In the genomic region with DNA sequence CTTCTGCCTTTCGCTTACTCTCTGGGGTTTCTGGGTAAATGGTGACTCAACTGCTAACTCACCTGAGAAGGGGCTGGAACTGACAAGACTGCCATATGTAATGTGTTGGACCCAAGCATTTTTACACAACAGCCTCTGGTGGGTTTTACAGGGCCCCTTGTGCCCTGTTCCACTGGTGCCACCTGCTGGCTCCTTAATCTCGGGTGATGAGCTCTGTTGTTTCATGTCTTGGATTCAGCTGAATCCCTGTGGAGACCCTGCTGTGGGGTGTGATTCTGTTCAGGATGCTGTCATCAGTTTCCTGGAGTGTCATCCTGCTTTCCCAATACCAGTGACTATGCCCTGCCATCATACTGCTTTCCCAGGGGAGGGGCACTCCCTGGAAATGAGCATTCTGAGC, we compare ENCODE assay signal across 8 mouse cellular contexts. TPM values are rescaled to one million over a fixed set of nuclear protein-coding genes. Genes with fewer than 3 reads are reported as not detected.
DNase-seq lines count a peak whose midpoint lies in the region; ATAC-seq lines count a peak whose summit lies in the region.
"Had no signal": no experiment of that assay in that cellular context is flagged by ENCODE, and none has a peak within 500 bp of the region (broad histone marks: within the 10 kb centered on the region; RNA-seq: fewer than 3 reads in every experiment).

No protein-coding gene starts in this region.

- no peaks in the 10 kb centered on the region for H3K36me3 ChIP-seq in kidney, embryonic 16.5 days (ENCODE audit: insufficient read depth, low read length)

- no peak overlapping the region for H3K4me3 ChIP-seq in kidney, embryonic 16.5 days (ENCODE audit: low read length)

- 51% methylated on average over 2 of the region's 2 CpGs for WGBS in kidney, embryonic 16.5 days

- H3K27ac ChIP-seq in kidney, embryonic 16.5 days (ENCODE audit: low read length), result no peak overlapping the region

- no peaks in the 10 kb centered on the region for H3K4me1 ChIP-seq in kidney, embryonic 16.5 days (ENCODE audit: insufficient read depth, low read length)

- no peak overlapping the region for H3K9ac ChIP-seq in kidney, embryonic 16.5 days (replicated peaks; ENCODE audit: low read length)

- peak; percentile 14 for DNase-seq in kidney, adult 18-20 months
- peak; percentile 13 for DNase-seq in urinary bladder, postnatal 14 days (ENCODE audit: low spot score)
- no peak for DNase-seq in urinary bladder, adult 18-20 months (ENCODE audit: low spot score in 2 of 2)
- peak; percentile 24 for DNase-seq in embryo, embryonic 11 days
- DNase-seq in retina, embryonic 14.5 days (ENCODE audit: low spot score), result peak; percentile 29
- DNase-seq in cerebellum, postnatal 36 days, result no peak

- no peaks in the 10 kb centered on the region for H3K9me3 ChIP-seq in kidney, embryonic 16.5 days (ENCODE audit: low read length)

- ATAC-seq in kidney, embryonic 16.5 days (ENCODE audit: low FRiP score, low TSS enrichment), result no peak

- H3K27me3 ChIP-seq in kidney, embryonic 16.5 days (ENCODE audit: insufficient read depth, low read length), result no peaks in the 10 kb centered on the region

- H3K4me2 ChIP-seq in kidney, embryonic 16.5 days (replicated peaks; ENCODE audit: low read depth, low read length), result no peak overlapping the region

RNA-seq across cellular contexts. Expression of gene Pilrb2, which starts 6.2 kb away (rescaled TPM):
- polyA plus RNA-seq in kidney, embryonic 16.5 days (2015; fragmentation: Nextera tagmentation; extraction: Ambion mirVana), result 0.40 and 1.0 TPM in 2 replicates
- polyA plus RNA-seq: neural tube, embryonic 14.5 days had no signal

RNA-seq across cellular contexts. Expression of gene Pilrb1, which starts 20.0 kb away (rescaled TPM):
- 0.47 TPM in 1 of 2 replicates, not detected in the other for polyA plus RNA-seq in kidney, embryonic 16.5 days (2015; fragmentation: Nextera tagmentation; extraction: Ambion mirVana)
- polyA plus RNA-seq: neural tube, embryonic 14.5 days had no signal

RNA-seq across cellular contexts. Expression of gene Pilra, which starts 41.8 kb away (rescaled TPM):
- polyA plus RNA-seq in kidney, embryonic 16.5 days (2015; fragmentation: Nextera tagmentation; extraction: Ambion mirVana), result 0.67 and 2.0 TPM in 2 replicates
- polyA plus RNA-seq: neural tube, embryonic 14.5 days had no signal

RNA-seq across cellular contexts. Expression of gene Cyp3a13, which starts 43.6 kb away (rescaled TPM):
- 0.09 TPM in 1 of 2 replicates, not detected in the other for polyA plus RNA-seq in kidney, embryonic 16.5 days (2015; fragmentation: Nextera tagmentation; extraction: Ambion mirVana)
- polyA plus RNA-seq: neural tube, embryonic 14.5 days had no signal

Comparison
In these comparisons a context has a peak if more than half of its experiments do, and no peak if none do; other contexts are left out.
1. DNase-seq: peak in kidney, adult 18-20 months (single experiment), urinary bladder, postnatal 14 days (single experiment), embryo, embryonic 11 days (single experiment) and retina, embryonic 14.5 days (single experiment); none in urinary bladder, adult 18-20 months (0 of 2) and cerebellum, postnatal 36 days (0 of 2).